Mouse (Mus musculus) adrenal gland, postnatal 36 days (tissue): ENCODE data around the gene Llgl2. TPM values are rescaled to one million over a fixed set of nuclear protein-coding genes. Genes with fewer than 3 reads are reported as not detected.
"Not testable (repeated sequence)": the region's sequence is repeated elsewhere in the genome, so short reads cannot be mapped to it uniquely, and the experiment has no call there.

Source experiments
- DNase-seq, 2 experiments: peaks; one replicate each; pipeline ENCODE4 v3.0.0; 2021; ENCODE audit warnings: mixed read lengths in 1 of 2
- total RNA-seq, 2 experiments: library from RNA; stranded (reverse); gene quantifications; 2 replicates each; pipeline ENCODE4 v1.2.3; 2021

Gene Llgl2
- total RNA-seq, 2 experiments from 2014 or later = 4.9 to 10.9 TPM

GRCm38 (mm10) chr11:115833021-115833513 is 9.2 kb downstream of the Llgl2 start:
- DNase-seq = peak in 1 of 2 experiments; percentile 16

- no peak for DNase-seq
These were observed 10.2 kb downstream of the Llgl2 start for GRCm38 (mm10) chr11:115834033-115834432.

GRCm38 (mm10) chr11:115836656-115837395 is 13.0 kb downstream of the Llgl2 start:
- no peak for DNase-seq

- DNase-seq = peak in 1 of 2 experiments; percentile 37
These were observed 13.9 kb downstream of the Llgl2 start for GRCm38 (mm10) chr11:115837606-115838345.

GRCm38 (mm10) chr11:115838895-115839311 is 15.1 kb downstream of the Llgl2 start:
- no peak for DNase-seq

GRCm38 (mm10) chr11:115839732-115840131 is 15.9 kb downstream of the Llgl2 start:
- DNase-seq = no peak

GRCm38 (mm10) chr11:115841044-115841443 is 17.2 kb downstream of the Llgl2 start:
- DNase-seq = no peak

GRCm38 (mm10) chr11:115841961-115842550 is 18.2 kb downstream of the Llgl2 start:
- DNase-seq = peak in 1 of 2 experiments; percentile 34

- no peak for DNase-seq
These were observed 19.5 kb downstream of the Llgl2 start for GRCm38 (mm10) chr11:115843141-115843890.

- DNase-seq = no peak
These were observed 20.0 kb downstream of the Llgl2 start for GRCm38 (mm10) chr11:115843891-115844239.

GRCm38 (mm10) chr11:115844240-115844639 is 20.4 kb downstream of the Llgl2 start:
- no peak for DNase-seq

- no peak for DNase-seq
These were observed 22.0 kb downstream of the Llgl2 start for GRCm38 (mm10) chr11:115845819-115846218.

- DNase-seq = no peak
These were observed 30.8 kb downstream of the Llgl2 start for GRCm38 (mm10) chr11:115854674-115855073.

GRCm38 (mm10) chr11:115857146-115857545 is 33.3 kb downstream of the Llgl2 start:
- DNase-seq = not testable (repeated sequence)

GRCm38 (mm10) chr11:115857936-115858335 is 34.1 kb downstream of the Llgl2 start:
- no peak for DNase-seq

GRCm38 (mm10) chr11:115858354-115858753 is 34.5 kb downstream of the Llgl2 start, which contains the start of gene Myo15b:
TSS of gene Myo15b (plus strand) at chr11:115858406.
- DNase-seq = no peak

GRCm38 (mm10) chr11:115859143-115859945 is 35.5 kb downstream of the Llgl2 start:
- DNase-seq = peak; percentile 91 to 95

- DNase-seq = no peak
These were observed 40.0 kb downstream of the Llgl2 start for GRCm38 (mm10) chr11:115863895-115864294.

- DNase-seq = peak in 1 of 2 experiments; percentile 23
These were observed 45.5 kb downstream of the Llgl2 start for GRCm38 (mm10) chr11:115869393-115869792.

- DNase-seq = no peak
These were observed 48.6 kb downstream of the Llgl2 start for GRCm38 (mm10) chr11:115872437-115872836.

- no peak for DNase-seq
These were observed 52.1 kb downstream of the Llgl2 start for GRCm38 (mm10) chr11:115875935-115876334.
